Mouse (Mus musculus): Measurements from ENCODE around the gene Msi2. TPM values are rescaled to one million over a fixed set of nuclear protein-coding genes. Genes with fewer than 3 reads are reported as not detected.

The Msi2 gene
- polyA plus RNA-seq, 1 experiment from 2014 or later: 24.5 TPM

GRCm38 (mm10) chr11:88524437-88524789, 193.9 kb downstream of the Msi2 start:
- TF ChIP-seq CTCF (IDR thresholded peaks at IDR 0.05; ENCODE audit: low read depth): no peak
- Histone ChIP-seq H3K4me3 (replicated peaks; ENCODE audit: low read depth, low read length) (no peak overlapping the region), H3K4me2 (ENCODE audit: low read length) (no peak overlapping the region), H3K9ac (ENCODE audit: low read depth, low read length) (no peak overlapping the region), H3K27ac (peak overlapping the region; percentile 43; the same call in 1 of the 2 replicates), H3K9me3 (replicated peaks; ENCODE audit: low read length) (no peaks in the 10 kb centered on the region), H3K36me3 (ENCODE audit: insufficient read depth, low read length) (0 out of 2 replicates have a peak, but pooled peaks cover 3% of the 10 kb centered on the region), H3K27me3 (ENCODE audit: insufficient read depth, low read length) (no peaks in the 10 kb centered on the region), H3K4me1 (replicated peaks; ENCODE audit: insufficient read depth, low read length) (peaks cover 54% of the 10 kb centered on the region)
- no peak for ATAC-seq (replicated peaks; ENCODE audit: low FRiP score, low read depth)
- DNase-seq (ENCODE audit: low spot score): no peak

GRCm38 (mm10) chr11:88523921-88524320, 194.4 kb downstream of the Msi2 start:
- no peak for TF ChIP-seq CTCF (IDR thresholded peaks at IDR 0.05; ENCODE audit: low read depth)
- H3K4me2 ChIP-seq (ENCODE audit: low read length): no peak overlapping the region
- H3K4me1 ChIP-seq (replicated peaks; ENCODE audit: insufficient read depth, low read length): peaks cover 49% of the 10 kb centered on the region
- 0 out of 2 replicates have a peak, but pooled peaks cover 3% of the 10 kb centered on the region for H3K36me3 ChIP-seq (ENCODE audit: insufficient read depth, low read length)
- ATAC-seq (replicated peaks; ENCODE audit: low FRiP score, low read depth): no peak
- DNase-seq (ENCODE audit: low spot score): peak; percentile 67
- no peaks in the 10 kb centered on the region for H3K9me3 ChIP-seq (replicated peaks; ENCODE audit: low read length)
- WGBS: 42% methylated on average over 4 of the region's 4 CpGs
- H3K4me3 ChIP-seq (replicated peaks; ENCODE audit: low read depth, low read length): no peak overlapping the region
- H3K9ac ChIP-seq (ENCODE audit: low read depth, low read length): no peak overlapping the region
- peak overlapping the region; percentile 43; the same call in 1 of the 2 replicates for H3K27ac ChIP-seq
- no peaks in the 10 kb centered on the region for H3K27me3 ChIP-seq (ENCODE audit: insufficient read depth, low read length)

GRCm38 (mm10) chr11:88523511-88523910, 194.8 kb downstream of the Msi2 start:
- 59% methylated on average over 6 of the region's 6 CpGs for WGBS
- no peak for ATAC-seq (replicated peaks; ENCODE audit: low FRiP score, low read depth)
- no peaks in the 10 kb centered on the region for H3K27me3 ChIP-seq (ENCODE audit: insufficient read depth, low read length)
- no peak overlapping the region for H3K27ac ChIP-seq
- H3K9me3 ChIP-seq (replicated peaks; ENCODE audit: low read length): no peaks in the 10 kb centered on the region
- no peak overlapping the region for H3K4me2 ChIP-seq (ENCODE audit: low read length)
- no peak for TF ChIP-seq CTCF (IDR thresholded peaks at IDR 0.05; ENCODE audit: low read depth)
- H3K9ac ChIP-seq (ENCODE audit: low read depth, low read length): no peak overlapping the region
- H3K4me3 ChIP-seq (replicated peaks; ENCODE audit: low read depth, low read length): no peak overlapping the region
- DNase-seq (ENCODE audit: low spot score): no peak
- H3K36me3 ChIP-seq (ENCODE audit: insufficient read depth, low read length): 0 out of 2 replicates have a peak, but pooled peaks cover 3% of the 10 kb centered on the region
- H3K4me1 ChIP-seq (replicated peaks; ENCODE audit: insufficient read depth, low read length): peaks cover 45% of the 10 kb centered on the region

- WGBS: 61% methylated on average over 5 of the region's 5 CpGs
- Histone ChIP-seq H3K9ac (ENCODE audit: low read depth, low read length) (no peak overlapping the region), H3K4me1 (replicated peaks; ENCODE audit: insufficient read depth, low read length) (peaks cover 37% of the 10 kb centered on the region), H3K27me3 (ENCODE audit: insufficient read depth, low read length) (no peaks in the 10 kb centered on the region), H3K4me3 (replicated peaks; ENCODE audit: low read depth, low read length) (no peak overlapping the region), H3K9me3 (replicated peaks; ENCODE audit: low read length) (no peaks in the 10 kb centered on the region), H3K4me2 (ENCODE audit: low read length) (no peak overlapping the region), H3K27ac (no peak overlapping the region), H3K36me3 (ENCODE audit: insufficient read depth, low read length) (0 out of 2 replicates have a peak, but pooled peaks cover 3% of the 10 kb centered on the region)
- no peak for DNase-seq (ENCODE audit: low spot score)
- no peak for ATAC-seq (replicated peaks; ENCODE audit: low FRiP score, low read depth)
- TF ChIP-seq CTCF (IDR thresholded peaks at IDR 0.05; ENCODE audit: low read depth): no peak
These were observed 196.2 kb downstream of the Msi2 start for GRCm38 (mm10) chr11:88522114-88522513.

- Histone ChIP-seq H3K36me3 (ENCODE audit: insufficient read depth, low read length) (0 out of 2 replicates have a peak, but pooled peaks cover 3% of the 10 kb centered on the region), H3K27ac (no peak overlapping the region), H3K4me3 (replicated peaks; ENCODE audit: low read depth, low read length) (no peak overlapping the region), H3K9me3 (replicated peaks; ENCODE audit: low read length) (no peaks in the 10 kb centered on the region), H3K4me1 (replicated peaks; ENCODE audit: insufficient read depth, low read length) (peaks cover 42% of the 10 kb centered on the region), H3K27me3 (ENCODE audit: insufficient read depth, low read length) (no peaks in the 10 kb centered on the region), H3K9ac (ENCODE audit: low read depth, low read length) (no peak overlapping the region), H3K4me2 (ENCODE audit: low read length) (no peak overlapping the region)
- DNase-seq (ENCODE audit: low spot score) (peak; percentile 55), ATAC-seq (replicated peaks; ENCODE audit: low FRiP score, low read depth) (no peak)
- WGBS: 60% methylated on average over 19 of the region's 19 CpGs
- TF ChIP-seq CTCF (IDR thresholded peaks at IDR 0.05; ENCODE audit: low read depth): no peak
These were observed 197.2 kb downstream of the Msi2 start for GRCm38 (mm10) chr11:88520951-88521730.

- TF ChIP-seq CTCF (IDR thresholded peaks at IDR 0.05; ENCODE audit: low read depth): no peak
- 92% methylated on average over 3 of the region's 3 CpGs for WGBS
These were observed 200.0 kb downstream of the Msi2 start for GRCm38 (mm10) chr11:88518361-88518760.

More at GRCm38 (mm10) chr11:88518361-88518760, 200.0 kb downstream of the Msi2 start:
- H3K4me1 ChIP-seq (replicated peaks; ENCODE audit: insufficient read depth, low read length): peaks cover 46% of the 10 kb centered on the region
- DNase-seq (ENCODE audit: low spot score) (no peak), ATAC-seq (replicated peaks; ENCODE audit: low FRiP score, low read depth) (no peak)
- H3K27ac ChIP-seq: no peak overlapping the region
- H3K4me3 ChIP-seq (replicated peaks; ENCODE audit: low read depth, low read length): no peak overlapping the region
- H3K36me3 ChIP-seq (ENCODE audit: insufficient read depth, low read length): 0 out of 2 replicates have a peak, but pooled peaks cover 3% of the 10 kb centered on the region
- H3K9me3 ChIP-seq (replicated peaks; ENCODE audit: low read length): no peaks in the 10 kb centered on the region
- H3K4me2 ChIP-seq (ENCODE audit: low read length): no peak overlapping the region
- no peaks in the 10 kb centered on the region for H3K27me3 ChIP-seq (ENCODE audit: insufficient read depth, low read length)
- H3K9ac ChIP-seq (ENCODE audit: low read depth, low read length): no peak overlapping the region

All from kidney, postnatal 0 days (tissue).